Comparison of ENCODE assay signal across 8 mouse cellular contexts in genomic region chr19:25635622-25636244, GRCm38 (mm10). TPM values are rescaled to one million over a fixed set of nuclear protein-coding genes. Genes with fewer than 3 reads are reported as not detected.
DNase-seq lines count a peak whose midpoint lies in the region; ATAC-seq lines count a peak whose summit lies in the region.

No protein-coding gene starts in this region.

- peak overlapping the region; percentile 53; the same call in 1 of the 2 replicates for H3K9ac ChIP-seq in forebrain, embryonic 14.5 days (ENCODE audit: low read length)
- H3K9ac ChIP-seq in liver, embryonic 16.5 days (ENCODE audit: low read depth, low read length): no peak overlapping the region

- peak overlapping the region; percentile 54 for H3K4me2 ChIP-seq in forebrain, embryonic 14.5 days (ENCODE audit: low read length)
- H3K4me2 ChIP-seq in liver, embryonic 16.5 days (ENCODE audit: low read depth, low read length): peak overlapping the region; percentile 34; the same call in 1 of the 2 replicates

- peak; percentile 12 for DNase-seq in MEL-GATA-1-ER (ENCODE audit: extremely low read depth, low read depth)
- DNase-seq in forebrain, embryonic 14.5 days (ENCODE audit: low spot score): peak; percentile 87
- peak; percentile 68 to 77 for DNase-seq in heart, postnatal 14 days
- peak; percentile 10 for DNase-seq in large intestine, adult 2 months (ENCODE audit: low read depth, low spot score)
- DNase-seq in ovary, postnatal 10 days (ENCODE audit: low spot score): peak; percentile 33
- no peak for DNase-seq in MN1 (ENCODE audit: low spot score)

- H3K9me3 ChIP-seq in forebrain, embryonic 14.5 days (replicated peaks; ENCODE audit: control insufficient read depth, low read length): no peaks in the 10 kb centered on the region
- no peaks in the 10 kb centered on the region for H3K9me3 ChIP-seq in liver, embryonic 16.5 days (replicated peaks; ENCODE audit: control insufficient read depth, low read length)

- peak overlapping the region; percentile 29 for H3K4me3 ChIP-seq in forebrain, embryonic 14.5 days (ENCODE audit: low read depth, low read length)
- no peak overlapping the region for H3K4me3 ChIP-seq in liver, embryonic 16.5 days (ENCODE audit: low read depth, low read length)

- H3K36me3 ChIP-seq in forebrain, embryonic 14.5 days (ENCODE audit: control insufficient read depth, insufficient read depth, low read length): no peaks in the 10 kb centered on the region
- no peaks in the 10 kb centered on the region for H3K36me3 ChIP-seq in liver, embryonic 16.5 days (ENCODE audit: control insufficient read depth, insufficient read depth)

- H3K4me1 ChIP-seq in forebrain, embryonic 14.5 days (ENCODE audit: control insufficient read depth, insufficient read depth, low read length): no peaks in the 10 kb centered on the region
- H3K4me1 ChIP-seq in liver, embryonic 16.5 days (ENCODE audit: control insufficient read depth, low read depth, low read length): no peaks in the 10 kb centered on the region

- no peak overlapping the region for H3K27ac ChIP-seq in forebrain, embryonic 14.5 days (ENCODE audit: low read depth, low read length)
- H3K27ac ChIP-seq in liver, embryonic 16.5 days (ENCODE audit: low read length): no peak overlapping the region

- intact Hi-C loops in heart, postnatal 14 days (cut with DNase I): loop anchor here (10.0 kb wide), 1 partner anchor 531 kb away; no protein-coding TSS in a partner anchor

- peak; percentile 40; the same call in 1 of the 2 replicates for ATAC-seq in cerebellum, adult (ENCODE audit: insufficient number of reproducible peaks, low FRiP score, low TSS enrichment)
- ATAC-seq in forebrain, embryonic 14.5 days: peak; percentile 87
- ATAC-seq in liver, embryonic 16.5 days (ENCODE audit: low read depth): no peak

- no peaks in the 10 kb centered on the region for H3K27me3 ChIP-seq in forebrain, embryonic 14.5 days (replicated peaks; ENCODE audit: control insufficient read depth, insufficient read depth, low read length)
- no peaks in the 10 kb centered on the region for H3K27me3 ChIP-seq in liver, embryonic 16.5 days (ENCODE audit: control insufficient read depth, insufficient read depth, low read depth, low read length)

- 11% methylated on average over 22 of the region's 22 CpGs for WGBS in forebrain, embryonic 14.5 days
- 15% methylated on average over 22 of the region's 22 CpGs for WGBS in large intestine, adult 2 months
- WGBS in liver, embryonic 16.5 days (ENCODE audit: insufficient replicate concordance): 10% methylated on average over 22 of the region's 22 CpGs

RNA-seq across cellular contexts. Expression of gene Dmrt3, which starts 25.6 kb away (rescaled TPM):
- 3.6 and 5.0 TPM in 2 replicates for polyA plus RNA-seq in forebrain, embryonic 14.5 days (2014; fragmentation: Nextera tagmentation; extraction: Ambion mirVana)
- not detected for total RNA-seq in heart, postnatal 14 days (2021)
- polyA plus RNA-seq in large intestine, adult 2 months (2012; rRNA removed): 0.62 and 0.81 TPM in 2 replicates
- polyA plus RNA-seq in liver, embryonic 16.5 days (2015; fragmentation: Nextera tagmentation; extraction: Ambion mirVana): not detected in 2 replicates

RNA-seq across cellular contexts. Expression of gene Dmrt2, which starts 36.5 kb away (rescaled TPM):
- polyA plus RNA-seq in forebrain, embryonic 14.5 days (2014; fragmentation: Nextera tagmentation; extraction: Ambion mirVana): 0.58 and 1.1 TPM in 2 replicates
- under 1 TPM; 0.19 to 0.44 TPM for total RNA-seq in heart, postnatal 14 days (2021)
- 0.32 and 0.42 TPM in 2 replicates for polyA plus RNA-seq in large intestine, adult 2 months (2012; rRNA removed)
- polyA plus RNA-seq in liver, embryonic 16.5 days (2015; fragmentation: Nextera tagmentation; extraction: Ambion mirVana): 0.25 and 0.29 TPM in 2 replicates
